Mouse (Mus musculus): Measurements from ENCODE around the gene Efl1.
A peak's percentile ranks its signal among the peaks of the same experiment; 100 is the strongest.
"Not testable (repeated sequence)": the region's sequence is repeated elsewhere in the genome, so short reads cannot be mapped to it uniquely, and the experiment has no call there.

The Efl1 gene

DNA sequence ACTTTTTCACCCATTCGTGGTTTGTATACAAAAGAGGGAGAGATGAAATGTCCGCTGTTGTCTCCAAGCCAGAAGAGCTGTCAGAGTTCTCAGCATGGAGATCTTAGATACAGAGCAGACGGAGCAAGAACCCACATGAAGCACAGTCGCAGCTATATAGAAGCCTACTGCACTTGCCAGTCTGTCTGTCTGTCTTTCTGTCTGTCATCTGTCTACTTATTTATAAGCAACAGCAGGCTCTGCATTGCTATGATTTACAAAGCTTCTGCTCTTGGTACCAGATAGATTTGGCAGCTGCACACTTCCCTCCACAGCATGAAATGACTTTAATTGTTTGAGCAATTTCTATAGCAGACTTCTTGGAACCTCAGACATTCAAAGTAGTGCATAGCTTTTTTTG, 110.1 kb downstream of the Efl1 start:
- DNase-seq (ENCODE audit: low spot score in 2 of 2) = no peak

DNA sequence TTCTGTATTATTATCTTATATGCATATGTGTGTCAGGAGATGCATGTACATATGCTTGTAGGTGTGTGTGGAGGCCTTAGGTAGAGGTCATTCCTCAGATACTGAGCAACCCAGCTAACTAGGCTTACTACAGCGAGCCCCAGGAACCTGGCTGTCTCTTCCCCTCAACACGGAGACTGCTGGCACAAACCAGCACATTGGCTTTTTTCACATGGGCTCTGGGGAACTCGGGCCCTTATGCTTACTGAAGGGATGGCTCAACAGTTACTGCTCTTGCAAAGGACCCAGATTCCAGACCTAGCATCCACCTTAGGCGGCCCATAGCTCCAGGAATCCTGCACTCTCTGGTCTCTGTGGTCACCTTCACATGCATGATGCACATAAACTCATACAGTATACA, 110.7 kb downstream of the Efl1 start:
- no peak for DNase-seq (ENCODE audit: low spot score in 2 of 2)

DNA sequence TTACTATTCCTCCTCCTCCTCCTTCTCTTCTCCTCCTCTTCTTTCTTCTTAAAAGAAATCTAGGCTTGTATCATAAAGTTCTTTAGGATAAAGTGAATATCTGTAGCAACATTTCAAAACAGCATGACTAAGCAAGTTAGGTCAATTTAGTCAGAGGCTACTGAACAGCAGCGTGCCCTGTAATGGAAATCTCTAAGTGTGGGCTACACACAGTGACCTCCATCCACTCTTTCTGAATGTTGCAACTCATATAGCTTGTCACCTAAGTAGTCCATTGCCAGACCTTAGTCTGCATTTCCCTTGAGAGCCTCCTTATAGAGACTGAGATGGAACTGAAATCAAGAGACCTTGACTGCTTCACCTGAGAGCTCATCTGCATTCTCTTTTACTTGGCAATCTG, 116.5 kb downstream of the Efl1 start:
- no peak for DNase-seq (ENCODE audit: low spot score in 2 of 2)

DNA sequence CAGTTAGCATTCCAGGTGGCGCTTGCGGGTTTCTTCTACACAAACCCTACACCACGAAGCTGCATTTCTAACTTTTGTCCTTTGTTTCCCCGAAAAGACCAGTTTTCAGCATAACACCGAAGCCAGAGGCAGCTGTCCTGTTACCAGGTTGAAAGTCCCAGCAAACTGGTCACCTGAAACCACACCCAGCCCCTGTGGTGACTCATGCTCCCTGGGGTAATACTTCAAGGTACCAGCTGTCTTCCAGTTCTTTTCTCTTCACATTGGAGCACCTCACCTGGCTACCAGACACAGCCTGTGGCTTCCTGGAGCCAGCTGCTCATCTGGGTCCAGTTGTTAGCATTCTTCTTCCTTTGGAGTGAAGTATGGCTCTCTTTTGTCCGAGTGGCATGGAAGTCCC, 118.2 kb downstream of the Efl1 start:
- DNase-seq (ENCODE audit: low spot score in 2 of 2) = no peak

DNA sequence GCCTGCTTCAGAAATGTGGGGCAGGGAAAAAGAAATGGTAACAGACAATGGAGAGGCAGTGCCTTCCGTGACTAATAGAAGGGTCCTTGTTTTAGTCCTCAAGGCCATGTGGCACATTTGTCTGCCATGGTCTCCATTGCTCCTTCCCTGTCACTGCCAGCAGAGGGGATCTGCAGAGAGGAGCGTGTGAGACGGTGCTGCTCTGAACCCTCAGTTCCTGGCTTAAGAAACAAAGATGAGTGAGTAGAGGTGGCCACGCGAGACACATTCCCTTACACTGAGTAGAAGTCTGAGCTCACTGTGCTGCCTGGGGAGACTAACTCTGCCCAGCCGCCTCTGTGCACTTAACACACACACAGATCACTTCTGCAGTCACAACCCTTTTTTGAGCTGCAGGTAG, 121.8 kb downstream of the Efl1 start:
- no peak for DNase-seq (ENCODE audit: low spot score in 2 of 2)

DNA sequence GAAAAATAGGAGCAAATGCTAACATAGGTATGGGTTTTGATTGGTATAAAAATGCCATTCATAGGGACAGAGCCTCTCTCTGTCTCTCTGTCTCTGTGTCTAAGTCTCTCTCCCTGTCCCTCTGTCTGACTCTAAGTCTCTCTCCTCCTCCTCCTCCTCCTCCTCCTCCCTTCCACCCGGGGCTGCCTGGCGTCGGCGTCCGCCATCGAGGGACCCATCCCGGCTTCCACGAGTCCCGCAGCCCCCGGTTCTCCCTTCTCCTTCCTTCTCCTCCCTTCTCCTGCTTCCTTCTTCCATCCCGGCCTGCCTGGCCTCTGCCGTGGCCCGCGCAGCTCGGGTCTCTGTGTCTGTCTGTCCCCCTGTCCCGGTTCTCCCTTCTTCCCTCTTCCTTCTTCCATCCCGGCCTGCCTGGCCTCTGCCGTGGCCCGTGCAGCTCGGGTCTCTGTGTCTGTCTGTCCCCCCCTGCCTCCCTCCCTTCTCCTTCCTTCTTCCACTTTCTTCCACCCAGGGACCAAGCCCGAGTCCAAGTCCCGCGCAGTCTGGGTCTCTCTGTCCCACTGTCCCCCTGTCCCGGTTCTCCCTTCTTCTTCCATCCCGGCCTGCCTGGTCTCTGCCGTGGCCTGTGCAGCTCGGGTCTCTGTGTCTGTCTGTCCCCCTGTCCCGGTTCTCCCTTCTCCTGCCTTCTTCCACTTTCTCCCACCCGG, 122.7 kb downstream of the Efl1 start:
- DNase-seq (ENCODE audit: low spot score in 2 of 2) = not testable (repeated sequence)

DNA sequence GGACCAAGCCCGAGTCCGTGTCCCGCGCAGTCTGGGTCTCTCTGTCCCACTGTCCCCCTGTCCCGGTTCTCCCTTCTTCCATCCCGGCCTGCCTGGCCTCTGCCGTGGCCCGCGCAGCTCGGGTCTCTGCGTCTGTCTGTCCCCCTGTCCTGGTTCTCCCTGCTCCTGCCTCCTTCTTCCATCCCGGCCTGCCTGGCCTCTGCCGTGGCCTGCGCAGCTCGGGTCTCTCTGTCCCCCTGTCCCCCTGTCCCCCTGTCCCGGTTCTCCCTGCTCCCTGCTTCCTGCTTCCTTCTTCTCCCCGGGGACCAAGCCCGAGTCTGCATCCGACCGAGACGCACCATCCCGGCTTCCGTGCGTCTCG, 123.2 kb downstream of the Efl1 start:
- DNase-seq (ENCODE audit: low spot score in 2 of 2) = not testable (repeated sequence)

DNA sequence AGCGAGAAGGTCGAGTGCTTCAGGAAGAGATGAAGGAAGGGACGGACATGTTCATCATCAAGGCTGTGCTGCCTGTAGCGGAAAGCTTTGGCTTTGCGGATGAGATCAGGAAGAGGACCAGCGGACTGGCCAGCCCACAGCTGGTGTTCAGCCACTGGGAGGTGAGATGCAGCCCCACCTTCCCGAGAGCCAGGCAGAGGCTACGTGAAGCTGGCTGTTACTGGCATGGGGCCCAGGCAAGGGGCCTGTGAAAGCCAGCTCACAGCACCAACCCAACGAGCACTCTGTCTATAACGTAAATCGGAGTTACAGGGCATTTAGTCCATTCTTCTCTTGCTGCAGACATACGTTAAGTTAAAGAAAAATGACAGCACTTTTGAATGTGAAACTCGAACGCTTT, 124.1 kb downstream of the Efl1 start:
- no peak for DNase-seq (ENCODE audit: low spot score in 2 of 2)

DNA sequence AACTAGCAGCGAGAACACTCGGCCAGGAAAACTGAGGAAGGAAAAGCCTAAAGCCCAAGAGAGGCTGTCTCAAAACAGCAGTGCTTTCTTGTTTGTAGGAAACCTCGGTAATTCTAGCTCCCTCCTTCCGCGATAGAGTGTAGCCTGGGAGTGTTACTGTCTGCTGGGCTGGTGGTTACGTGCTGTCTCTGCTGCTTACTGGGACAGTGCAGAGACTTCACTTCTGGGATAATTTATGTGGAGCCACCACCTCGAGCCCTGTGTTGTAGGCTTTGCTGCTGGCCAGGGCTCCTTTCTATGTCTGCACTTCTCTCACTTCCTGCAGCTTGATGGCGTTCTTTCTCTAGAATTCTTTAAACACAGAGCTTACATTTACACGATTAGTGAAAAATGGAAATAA, 124.7 kb downstream of the Efl1 start:
- DNase-seq (ENCODE audit: low spot score in 2 of 2) = no peak

DNA sequence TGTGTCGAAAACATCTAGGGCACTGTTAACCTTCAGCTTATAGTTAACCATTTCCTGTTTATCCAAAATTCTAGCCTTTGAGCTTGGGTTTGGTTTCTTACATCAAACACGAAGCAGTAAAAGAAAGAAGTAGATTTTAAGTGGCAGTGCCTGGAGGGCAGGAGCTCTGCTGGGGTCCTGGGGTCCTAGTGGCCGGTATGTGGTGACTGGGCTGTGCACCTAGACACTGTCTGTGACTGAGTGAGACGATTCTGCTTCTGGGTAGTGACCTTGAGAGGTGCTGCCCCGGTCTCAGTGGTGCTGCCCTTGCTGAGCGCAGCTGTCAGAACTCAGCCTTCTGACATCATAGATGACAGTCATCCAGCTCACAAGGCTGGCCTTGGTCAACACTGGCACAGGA, 125.5 kb downstream of the Efl1 start:
- peak; percentile 3 to 12 for DNase-seq (ENCODE audit: low spot score in 2 of 2)

DNA sequence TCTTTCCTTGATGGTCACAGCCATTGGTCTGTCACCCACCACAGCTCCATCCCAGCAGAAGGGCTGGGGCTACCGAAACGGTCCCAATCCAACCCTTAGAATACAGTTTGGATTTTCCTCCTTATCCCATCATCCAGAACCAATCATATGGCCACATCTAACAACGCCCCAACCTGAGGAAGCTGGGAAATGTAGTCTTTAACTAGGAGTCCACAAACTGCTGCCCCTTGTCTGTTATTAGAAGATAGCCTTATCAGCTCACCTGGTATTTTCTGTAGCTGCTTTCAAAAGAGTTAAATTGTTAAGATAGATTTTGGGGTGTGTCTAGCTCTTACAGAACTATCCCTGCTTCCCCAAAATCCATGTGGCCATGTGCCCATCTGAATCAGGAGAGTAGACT, 126.7 kb downstream of the Efl1 start:
- no peak for DNase-seq (ENCODE audit: low spot score in 2 of 2)

DNA sequence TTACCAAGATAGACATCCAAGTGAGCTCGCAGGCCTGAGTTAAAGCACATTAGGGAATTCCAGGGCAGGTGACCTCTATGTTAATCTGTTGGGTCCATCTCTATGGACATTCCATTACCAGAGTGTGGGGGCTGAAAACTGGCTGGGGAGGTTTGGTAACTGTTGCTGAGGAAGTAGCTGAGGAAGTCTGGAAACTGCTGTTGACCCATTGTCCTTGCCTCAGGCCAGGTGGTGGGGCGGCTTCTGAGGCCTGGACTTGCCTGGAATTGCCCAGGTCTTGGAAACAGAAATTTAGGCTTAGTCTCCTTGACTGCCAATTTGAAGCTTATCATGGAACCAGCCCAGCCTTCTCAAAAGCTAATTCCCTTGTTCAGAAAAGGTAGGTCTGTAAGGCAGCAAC, 134.7 kb downstream of the Efl1 start:
- no peak for DNase-seq (ENCODE audit: low spot score in 2 of 2)

DNA sequence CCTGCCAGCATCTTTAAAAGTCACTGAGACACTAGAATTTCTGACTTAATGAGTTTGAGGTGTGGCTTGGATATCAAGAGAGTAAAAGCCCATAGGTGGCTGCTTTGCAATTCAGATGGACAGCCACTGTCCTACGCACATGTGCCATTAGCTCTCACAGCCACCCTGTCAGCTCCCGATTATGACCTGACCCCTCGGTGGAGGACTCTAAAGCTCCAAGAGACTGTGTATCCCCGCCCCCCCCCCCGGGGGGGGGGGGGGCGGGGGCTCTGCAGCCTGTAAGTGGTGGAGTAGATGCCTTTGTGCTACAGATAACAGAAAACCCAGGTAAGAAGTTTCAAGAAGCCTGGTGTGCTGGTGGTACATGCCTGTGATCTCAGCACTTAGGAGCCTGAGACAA, 135.3 kb downstream of the Efl1 start:
- DNase-seq (ENCODE audit: low spot score in 2 of 2) = no peak

DNA sequence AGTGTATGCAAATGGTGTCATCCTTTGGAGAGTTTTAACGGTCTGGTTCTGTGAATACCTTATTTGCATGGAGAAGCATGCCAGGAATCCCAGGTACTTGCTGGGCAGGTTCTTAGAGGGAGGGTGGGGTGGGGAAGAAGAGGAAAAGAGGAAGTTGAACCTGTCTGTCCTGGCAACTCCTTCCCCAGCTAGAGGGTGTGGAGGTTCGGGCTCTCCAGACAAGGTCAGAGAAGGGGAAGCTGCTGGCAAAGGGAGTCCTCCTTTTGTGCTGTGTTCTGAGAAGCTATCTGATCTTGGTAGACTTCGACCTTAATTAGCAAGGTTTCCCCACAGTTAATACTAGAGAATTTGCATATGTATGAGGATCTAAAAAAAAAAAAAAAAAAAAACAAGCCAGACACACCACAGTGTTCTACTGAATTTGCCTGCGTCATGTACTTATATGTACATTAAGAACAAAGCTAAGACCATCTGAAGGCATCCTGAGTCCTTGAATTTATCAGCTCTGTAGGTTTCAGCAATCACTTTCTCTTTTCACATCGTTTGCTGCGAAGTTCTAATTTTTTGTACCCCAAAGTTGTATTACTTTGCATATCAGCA, 137.0 kb downstream of the Efl1 start:
- DNase-seq (ENCODE audit: low spot score in 2 of 2) = no peak

DNA sequence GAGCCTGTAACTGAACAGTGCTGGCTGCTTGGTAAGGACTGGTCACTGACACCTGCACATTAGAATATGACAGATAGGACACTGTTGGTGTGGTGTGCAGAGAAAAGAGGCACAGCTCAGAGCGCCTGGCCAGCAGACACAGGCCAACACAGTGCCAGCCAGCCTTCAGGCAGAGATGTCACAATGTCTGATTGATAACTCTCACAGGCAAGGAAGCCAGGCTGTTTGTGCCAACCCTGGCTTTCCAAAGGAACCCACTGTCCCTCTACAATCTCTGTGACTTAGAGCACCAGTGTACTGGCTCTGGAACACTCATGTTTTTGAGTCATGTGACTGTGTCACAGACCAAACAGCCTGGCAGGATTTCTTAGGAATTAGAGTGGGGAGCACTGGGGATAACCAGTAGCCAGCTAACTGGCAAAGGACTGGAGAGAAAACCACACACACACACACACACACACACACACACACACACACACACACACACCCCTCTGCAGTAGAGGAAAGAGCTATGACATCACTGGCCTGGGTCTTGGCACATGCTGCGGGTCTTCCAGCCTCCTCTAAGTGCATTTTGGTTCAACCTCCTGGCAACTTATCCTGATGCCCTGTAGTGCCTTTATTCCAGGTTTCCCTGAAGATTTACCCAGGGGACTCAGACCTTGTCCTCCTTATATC, 137.7 kb downstream of the Efl1 start:
- DNase-seq (ENCODE audit: low spot score in 2 of 2) = no peak

DNA sequence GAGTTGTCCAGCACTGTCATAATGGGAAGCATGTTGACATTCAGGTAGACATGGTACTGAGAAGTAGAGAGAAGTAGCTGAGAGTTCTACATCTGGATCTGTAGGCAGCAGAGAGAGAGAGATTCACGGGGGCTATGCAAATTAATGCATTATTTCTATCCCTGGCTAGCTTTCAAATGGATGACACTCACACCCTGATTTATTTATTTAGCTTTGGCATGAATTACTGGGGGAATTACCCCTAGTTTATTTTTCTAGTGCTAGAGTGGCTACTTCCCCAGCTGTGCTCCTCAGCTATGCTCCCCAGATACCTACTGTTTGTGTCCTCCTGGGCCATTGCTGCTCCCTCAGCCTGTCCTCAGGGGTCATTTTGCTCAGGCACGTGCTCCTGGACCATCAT, 144.2 kb downstream of the Efl1 start:
- no peak for DNase-seq (ENCODE audit: low spot score in 2 of 2)

DNA sequence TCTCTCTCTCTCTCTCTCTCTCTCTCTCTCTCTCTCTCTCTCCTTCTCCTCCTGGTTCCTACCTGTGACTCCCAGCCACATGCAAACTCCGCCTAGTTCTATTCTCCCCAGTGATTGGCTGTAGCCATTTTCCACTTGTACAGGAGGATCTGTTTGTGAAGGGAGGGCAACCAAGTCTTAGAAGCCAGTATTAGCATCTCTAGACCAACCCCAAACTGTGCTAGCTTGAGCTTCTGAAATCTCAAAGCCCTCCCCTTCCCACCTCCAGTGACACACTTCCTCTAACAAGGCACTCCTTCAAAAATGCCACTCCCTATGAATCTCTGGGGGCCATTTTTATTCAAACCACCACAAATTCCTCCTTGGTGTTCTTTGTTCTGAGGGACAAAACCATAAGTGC, 144.7 kb downstream of the Efl1 start:
- DNase-seq (ENCODE audit: low spot score in 2 of 2) = no peak

DNA sequence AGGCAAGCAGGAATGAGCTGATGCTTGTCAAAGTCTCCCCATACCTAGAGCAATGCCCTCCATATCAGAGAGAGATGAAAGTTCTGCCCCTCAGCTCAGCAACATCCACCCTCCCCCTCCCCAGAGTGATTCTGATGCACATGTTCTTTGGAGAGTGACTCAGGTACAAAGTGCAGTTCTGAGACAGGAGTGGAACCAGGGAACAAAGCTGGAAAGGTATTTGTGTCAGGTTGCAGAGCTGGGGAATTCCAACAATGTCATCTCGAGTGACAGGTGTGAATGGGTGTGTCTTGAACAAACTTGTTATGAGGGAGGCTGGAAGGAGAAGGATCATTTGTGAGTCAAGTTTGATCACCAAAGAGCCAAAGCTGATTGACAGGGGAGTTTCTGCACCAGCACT, 146.1 kb downstream of the Efl1 start:
- DNase-seq (ENCODE audit: low spot score in 2 of 2) = no peak

DNA sequence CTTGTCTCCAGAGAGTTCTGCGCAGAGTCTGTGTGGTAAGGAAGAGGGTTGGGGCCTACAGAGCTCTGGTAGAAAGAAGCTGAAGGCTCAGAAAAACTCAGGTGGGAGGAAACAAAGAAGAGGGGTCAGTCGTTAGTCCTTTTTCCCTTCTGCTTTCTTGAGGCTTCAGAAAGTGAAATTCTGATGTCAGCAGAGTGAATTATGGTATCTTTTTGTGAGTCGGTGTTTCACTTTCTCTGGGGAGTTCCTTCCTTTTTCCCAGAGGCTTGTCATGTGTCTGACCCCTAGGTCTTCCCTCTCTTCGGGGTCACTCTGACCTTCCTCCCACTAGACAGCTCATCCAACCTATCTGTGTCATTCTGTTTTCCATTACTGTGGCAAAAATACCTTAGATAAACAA, 153.8 kb downstream of the Efl1 start:
- no peak for DNase-seq (ENCODE audit: low spot score in 2 of 2)

DNA sequence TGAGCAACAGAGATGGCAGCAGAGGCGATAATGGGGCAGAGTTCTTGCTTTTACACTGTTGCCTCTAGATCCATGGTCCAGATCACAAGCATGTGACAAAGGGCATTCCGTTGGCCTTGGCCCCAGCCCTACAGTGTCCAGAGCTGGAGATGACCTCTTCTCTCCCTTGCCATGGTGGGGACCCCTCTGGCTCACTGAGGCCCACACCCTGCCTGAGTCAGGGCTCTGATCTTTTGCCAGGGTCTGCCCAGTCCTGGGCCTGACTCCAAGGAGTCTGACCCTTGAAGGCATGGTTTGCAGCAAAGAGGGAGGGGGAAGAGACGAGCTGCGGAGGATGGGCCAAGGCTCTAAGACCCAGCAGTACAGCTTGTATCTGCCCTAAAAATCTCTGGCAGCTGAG, 159.8 kb downstream of the Efl1 start:
- no peak for DNase-seq (ENCODE audit: low spot score in 2 of 2)

DNA sequence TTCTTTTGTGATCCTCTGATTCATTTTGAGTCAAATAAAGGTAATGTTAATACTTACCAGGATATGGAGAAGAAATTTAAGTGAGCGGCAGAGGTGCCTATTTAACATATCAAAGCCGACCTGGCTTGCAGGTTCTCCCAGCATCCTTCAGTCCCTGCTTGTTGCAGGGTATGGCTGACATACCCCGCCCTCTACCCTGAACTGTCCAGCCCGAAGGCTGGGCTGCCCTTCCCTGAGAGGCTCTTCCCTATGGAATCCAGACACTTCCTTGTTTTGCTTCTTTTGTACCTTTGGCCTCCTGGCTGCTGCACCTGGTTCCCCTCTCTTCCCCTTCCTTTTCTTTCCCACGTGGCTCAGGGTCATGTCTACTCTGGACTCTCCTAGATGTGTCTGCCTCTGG, 160.7 kb downstream of the Efl1 start:
- DNase-seq (ENCODE audit: low spot score in 2 of 2) = no peak

DNA sequence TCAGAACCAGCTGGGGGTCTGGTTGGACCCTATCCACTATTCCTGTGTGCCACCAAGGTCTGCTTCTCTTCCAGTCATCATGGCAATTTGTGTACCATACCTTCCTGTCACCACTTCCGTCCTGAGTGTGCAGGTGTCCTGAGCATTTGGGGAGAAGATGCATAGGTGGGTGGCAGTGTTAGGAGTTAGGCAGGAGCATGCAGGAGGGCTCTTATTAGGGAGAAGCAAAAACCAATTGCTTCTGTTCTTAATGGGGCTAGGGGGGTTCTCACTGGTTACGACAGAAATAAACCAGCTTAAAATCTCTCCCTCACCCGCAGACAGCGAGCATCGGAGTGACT, 162.4 kb downstream of the Efl1 start:
- DNase-seq (ENCODE audit: low spot score in 2 of 2) = no peak

DNA sequence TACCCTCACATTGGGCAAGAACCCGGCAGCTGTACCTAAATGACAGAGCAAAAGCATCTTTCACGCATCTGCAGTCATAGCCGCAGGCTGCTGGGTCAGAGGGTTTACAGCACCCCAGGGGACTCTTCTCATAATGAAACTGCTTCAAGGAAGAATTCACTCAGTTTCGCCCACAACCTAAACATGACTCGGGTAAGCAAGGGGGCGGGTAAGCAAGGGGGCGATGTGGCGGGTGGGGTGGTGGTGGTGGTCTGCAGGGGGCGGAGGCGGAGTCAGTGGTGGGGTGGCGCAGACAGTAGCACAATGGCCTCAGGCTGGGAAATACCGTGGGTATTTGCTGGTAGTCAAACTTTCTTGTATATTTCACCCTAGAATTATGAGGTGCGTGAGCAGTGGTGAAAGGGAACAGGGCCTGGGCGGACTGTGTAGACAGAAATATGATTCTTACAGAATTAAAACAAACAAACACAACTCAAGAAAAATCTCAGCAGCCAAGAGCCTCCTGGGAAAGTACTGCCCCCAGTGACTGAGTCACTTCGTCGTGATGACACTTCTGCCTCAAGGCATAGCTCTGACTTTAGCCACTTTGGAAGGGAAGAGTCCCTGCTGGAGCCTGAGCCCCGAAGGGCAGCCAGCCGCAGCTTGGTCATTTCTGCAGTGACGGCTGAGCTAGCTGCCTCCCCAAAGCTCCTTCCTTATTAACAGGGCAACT, 162.9 kb downstream of the Efl1 start:
- peak in 1 of 2 experiments; percentile 25 for DNase-seq (ENCODE audit: low spot score in 2 of 2)

All from natural killer cell, adult 2 months (primary cell).